Mouse (Mus musculus) liver, embryonic 15.5 days (tissue): ENCODE data around the gene Syt13. TPM values are rescaled to one million over a fixed set of nuclear protein-coding genes. Genes with fewer than 3 reads are reported as not detected.

Experiments
- ATAC-seq: fragments of 200-750 bp; cut with Nextera tagmentation; 2 replicates; pipeline ENCODE4 v1.8.0; 2017; ENCODE audit warnings: moderate number of reproducible peaks, mild to moderate bottlenecking, moderate library complexity; ENCODE audit not compliant: insufficient read depth
- H3K27ac ChIP-seq: fragments of 300-500 bp; sonication (generic); replicated peaks from 2 replicates; pipeline ENCODE4 v1.5.1; 2015; ENCODE audit warnings: mild to moderate bottlenecking, inconsistent platforms
- H3K27me3 ChIP-seq: fragments of 300-500 bp; sonication (generic); 2 replicates; pipeline ENCODE4 v1.6.1; 2015; ENCODE audit warnings: mild to moderate bottlenecking, inconsistent platforms
- H3K36me3 ChIP-seq: fragments of 300-500 bp; sonication (generic); replicated peaks from 2 replicates; pipeline ENCODE4 v1.6.1; 2015; ENCODE audit warnings: moderate library complexity, mild to moderate bottlenecking, inconsistent platforms
- H3K4me1 ChIP-seq: fragments of 300-500 bp; sonication (generic); replicated peaks from 2 replicates; pipeline ENCODE4 v1.6.1; 2015; ENCODE audit warnings: inconsistent platforms
- H3K4me2 ChIP-seq: fragments of 300-500 bp; sonication (generic); 2 replicates; pipeline ENCODE4 v1.6.1; 2015; ENCODE audit warnings: moderate library complexity, mild to moderate bottlenecking, inconsistent platforms
- H3K4me3 ChIP-seq: fragments of 300-500 bp; sonication (generic); replicated peaks from 2 replicates; pipeline ENCODE4 v1.5.1; 2015; ENCODE audit warnings: mild to moderate bottlenecking, inconsistent platforms
- H3K9ac ChIP-seq: fragments of 300-500 bp; sonication (generic); 2 replicates; pipeline ENCODE4 v1.6.1; 2015; ENCODE audit warnings: moderate library complexity, mild to moderate bottlenecking, inconsistent platforms
- H3K9me3 ChIP-seq: fragments of 300-500 bp; sonication (generic); replicated peaks from 2 replicates; pipeline ENCODE4 v1.6.1; 2016; ENCODE audit warnings: inconsistent platforms
- WGBS: fragments of 180-500 bp; shearing (Covaris S2); methylation state at CpG from one replicate; pipeline ENCODE4 v1.1.7; 2015; ENCODE audit warnings: mixed read lengths; ENCODE audit not compliant: insufficient replicate concordance; 5-methylcytosine and 5-hydroxymethylcytosine counted together
- polyA plus RNA-seq: library from polyadenylated mRNA; unstranded; fragments of >200 nt; fragmentation: Nextera tagmentation; extraction: Ambion mirVana; gene quantifications from 2 replicates; pipeline ENCODE4 v1.2.1, GENCODE M21; 2015

Gene Syt13
- polyA plus RNA-seq, 1 experiment from 2014 or later = 0.14 TPM

GRCm38 (mm10) chr2:92945824-92946598, 31.1 kb downstream of the Syt13 start:
- no peak overlapping the region for H3K4me3 ChIP-seq
- WGBS = 63% methylated on average over 11 of the region's 11 CpGs
- no peaks in the 10 kb centered on the region for H3K4me1 ChIP-seq
- H3K9ac ChIP-seq = no peak overlapping the region
- no peak overlapping the region for H3K27ac ChIP-seq
- no peak for ATAC-seq
- H3K36me3 ChIP-seq = no peaks in the 10 kb centered on the region
- H3K9me3 ChIP-seq = no peaks in the 10 kb centered on the region
- peaks cover 16% of the 10 kb centered on the region for H3K27me3 ChIP-seq
- no peak overlapping the region for H3K4me2 ChIP-seq

GRCm38 (mm10) chr2:92947981-92948698, 33.2 kb downstream of the Syt13 start:
- 9% methylated on average over 12 of the region's 12 CpGs for WGBS

GRCm38 (mm10) chr2:92948699-92949300, 33.9 kb downstream of the Syt13 start:
- no peaks in the 10 kb centered on the region for H3K9me3 ChIP-seq
- H3K4me1 ChIP-seq = no peaks in the 10 kb centered on the region
- H3K27ac ChIP-seq = no peak overlapping the region
- no peaks in the 10 kb centered on the region for H3K36me3 ChIP-seq
- no peak overlapping the region for H3K9ac ChIP-seq
- H3K4me3 ChIP-seq = no peak overlapping the region
- 49% methylated on average over 7 of the region's 7 CpGs for WGBS
- ATAC-seq = no peak
- H3K27me3 ChIP-seq = peaks cover 16% of the 10 kb centered on the region
- H3K4me2 ChIP-seq = no peak overlapping the region

More at GRCm38 (mm10) chr2:92947981-92948698, 33.2 kb downstream of the Syt13 start:
- Histone ChIP-seq H3K4me3 (no peak overlapping the region), H3K4me2 (no peak overlapping the region), H3K9me3 (no peaks in the 10 kb centered on the region), H3K36me3 (no peaks in the 10 kb centered on the region), H3K27ac (no peak overlapping the region), H3K27me3 (peaks cover 16% of the 10 kb centered on the region), H3K4me1 (no peaks in the 10 kb centered on the region), H3K9ac (no peak overlapping the region)
- ATAC-seq = no peak

GRCm38 (mm10) chr2:92949518-92949917, 34.6 kb downstream of the Syt13 start:
- no peak overlapping the region for H3K4me2 ChIP-seq
- H3K4me3 ChIP-seq = no peak overlapping the region
- 56% methylated on average over 1 of the region's 1 CpGs for WGBS
- no peaks in the 10 kb centered on the region for H3K4me1 ChIP-seq
- no peaks in the 10 kb centered on the region for H3K9me3 ChIP-seq
- H3K9ac ChIP-seq = no peak overlapping the region
- no peak for ATAC-seq
- no peaks in the 10 kb centered on the region for H3K36me3 ChIP-seq
- peaks cover 16% of the 10 kb centered on the region for H3K27me3 ChIP-seq
- no peak overlapping the region for H3K27ac ChIP-seq

- Histone ChIP-seq H3K4me2 (no peak overlapping the region), H3K4me3 (no peak overlapping the region), H3K4me1 (peaks cover 7% of the 10 kb centered on the region; the same call in 1 of the 2 replicates), H3K27ac (no peak overlapping the region), H3K9me3 (no peaks in the 10 kb centered on the region), H3K36me3 (no peaks in the 10 kb centered on the region), H3K9ac (no peak overlapping the region), H3K27me3 (no peaks in the 10 kb centered on the region)
- WGBS = 79% methylated on average over 17 of the region's 17 CpGs
- no peak for ATAC-seq
Measured at GRCm38 (mm10) chr2:92953450-92953849, 38.6 kb downstream of the Syt13 start.

GRCm38 (mm10) chr2:92954404-92955114, 39.7 kb downstream of the Syt13 start:
- WGBS = 37% methylated on average over 11 of the region's 11 CpGs

GRCm38 (mm10) chr2:92956943-92957342, 42.0 kb downstream of the Syt13 start:
- Histone ChIP-seq H3K27me3 (no peaks in the 10 kb centered on the region; the same call in 1 of the 2 replicates), H3K9me3 (no peaks in the 10 kb centered on the region), H3K9ac (no peak overlapping the region), H3K4me2 (no peak overlapping the region), H3K36me3 (no peaks in the 10 kb centered on the region), H3K4me1 (peaks cover 7% of the 10 kb centered on the region; the same call in 1 of the 2 replicates), H3K27ac (no peak overlapping the region), H3K4me3 (no peak overlapping the region)
- no peak for ATAC-seq
- WGBS = 53% methylated on average over 2 of the region's 2 CpGs

More at GRCm38 (mm10) chr2:92954404-92955114, 39.7 kb downstream of the Syt13 start:
- no peak overlapping the region for H3K4me2 ChIP-seq
- H3K9ac ChIP-seq = no peak overlapping the region
- H3K4me3 ChIP-seq = no peak overlapping the region
- no peaks in the 10 kb centered on the region for H3K36me3 ChIP-seq
- no peak for ATAC-seq
- H3K4me1 ChIP-seq = peaks cover 7% of the 10 kb centered on the region; the same call in 1 of the 2 replicates
- no peaks in the 10 kb centered on the region; the same call in 1 of the 2 replicates for H3K27me3 ChIP-seq
- H3K27ac ChIP-seq = no peak overlapping the region
- H3K9me3 ChIP-seq = no peaks in the 10 kb centered on the region

- Histone ChIP-seq H3K27me3 (no peaks in the 10 kb centered on the region; the same call in 1 of the 2 replicates), H3K9me3 (no peaks in the 10 kb centered on the region), H3K4me3 (no peak overlapping the region), H3K4me2 (no peak overlapping the region), H3K9ac (no peak overlapping the region), H3K4me1 (peaks cover 7% of the 10 kb centered on the region; the same call in 1 of the 2 replicates), H3K27ac (no peak overlapping the region), H3K36me3 (no peaks in the 10 kb centered on the region)
- WGBS = 69% methylated on average over 4 of the region's 4 CpGs
- ATAC-seq = no peak
Measured at GRCm38 (mm10) chr2:92958640-92959039, 43.7 kb downstream of the Syt13 start.

GRCm38 (mm10) chr2:92964345-92964744, 49.4 kb downstream of the Syt13 start:
- Histone ChIP-seq H3K27ac (no peak overlapping the region), H3K4me3 (no peak overlapping the region), H3K9me3 (no peaks in the 10 kb centered on the region), H3K36me3 (no peaks in the 10 kb centered on the region), H3K9ac (no peak overlapping the region), H3K27me3 (no peaks in the 10 kb centered on the region; the same call in 1 of the 2 replicates), H3K4me1 (no peaks in the 10 kb centered on the region), H3K4me2 (no peak overlapping the region)
- ATAC-seq = no peak
- WGBS = 11% methylated on average over 1 of the region's 1 CpGs

GRCm38 (mm10) chr2:92966257-92966656, 51.4 kb downstream of the Syt13 start:
- H3K36me3 ChIP-seq = no peaks in the 10 kb centered on the region
- no peak overlapping the region for H3K4me2 ChIP-seq
- no peaks in the 10 kb centered on the region for H3K4me1 ChIP-seq
- ATAC-seq = no peak
- H3K27me3 ChIP-seq = no peaks in the 10 kb centered on the region
- H3K9ac ChIP-seq = no peak overlapping the region
- H3K27ac ChIP-seq = no peak overlapping the region
- 51% methylated on average over 8 of the region's 8 CpGs for WGBS
- H3K9me3 ChIP-seq = no peaks in the 10 kb centered on the region
- H3K4me3 ChIP-seq = no peak overlapping the region
